Mouse (Mus musculus): ENCODE data around the gene Pcbp3.

Gene Pcbp3

GRCm38 (mm10) chr10:76815481-76815880 is 146.2 kb downstream of the Pcbp3 start:
- no peak for DNase-seq (ENCODE audit: low read depth, low spot score)
- no peaks in the 10 kb centered on the region for H3K36me3 ChIP-seq (ENCODE audit: control insufficient read depth, insufficient read depth, low read length, poor library complexity, severe bottlenecking)
- H3K27me3 ChIP-seq (ENCODE audit: control insufficient read depth, insufficient read depth, low read length, poor library complexity, severe bottlenecking): no peaks in the 10 kb centered on the region

GRCm38 (mm10) chr10:76814811-76815210 is 146.9 kb downstream of the Pcbp3 start:
- no peak for DNase-seq (ENCODE audit: low read depth, low spot score)
- Histone ChIP-seq H3K36me3 (ENCODE audit: control insufficient read depth, insufficient read depth, low read length, poor library complexity, severe bottlenecking) (no peaks in the 10 kb centered on the region), H3K27me3 (ENCODE audit: control insufficient read depth, insufficient read depth, low read length, poor library complexity, severe bottlenecking) (no peaks in the 10 kb centered on the region)

- Histone ChIP-seq H3K36me3 (ENCODE audit: control insufficient read depth, insufficient read depth, low read length, poor library complexity, severe bottlenecking) (no peaks in the 10 kb centered on the region), H3K27me3 (ENCODE audit: control insufficient read depth, insufficient read depth, low read length, poor library complexity, severe bottlenecking) (no peaks in the 10 kb centered on the region)
Observed at GRCm38 (mm10) chr10:76809916-76810660, 151.6 kb downstream of the Pcbp3 start.

DNA sequence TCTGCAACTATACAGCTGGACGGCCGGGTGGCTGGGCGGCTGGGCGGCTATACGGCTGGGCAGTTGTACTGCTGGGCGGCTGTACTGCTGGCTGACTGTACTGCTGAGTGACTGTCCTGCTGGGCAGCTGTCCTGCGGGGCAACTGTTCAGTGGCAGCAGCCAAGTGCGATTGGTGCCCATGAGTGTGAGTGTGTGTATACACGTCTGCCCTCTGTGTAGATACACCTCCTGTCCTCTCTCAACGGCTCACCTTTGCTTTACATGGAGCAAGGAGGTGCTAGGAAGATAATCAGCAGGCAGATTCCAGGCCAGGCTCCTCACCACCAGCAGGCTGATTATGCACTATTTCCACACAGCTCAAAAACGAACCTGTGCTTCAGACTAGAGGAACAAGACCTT is 152.2 kb downstream of the Pcbp3 start:
- H3K27me3 ChIP-seq (ENCODE audit: control insufficient read depth, insufficient read depth, low read length, poor library complexity, severe bottlenecking): no peaks in the 10 kb centered on the region
- DNase-seq (ENCODE audit: low read depth, low spot score): no peak
- H3K36me3 ChIP-seq (ENCODE audit: control insufficient read depth, insufficient read depth, low read length, poor library complexity, severe bottlenecking): no peaks in the 10 kb centered on the region

More at GRCm38 (mm10) chr10:76809916-76810660, 151.6 kb downstream of the Pcbp3 start:
- DNase-seq (ENCODE audit: low read depth, low spot score): no peak

GRCm38 (mm10) chr10:76808446-76809400 is 153.0 kb downstream of the Pcbp3 start:
- no peaks in the 10 kb centered on the region for H3K36me3 ChIP-seq (ENCODE audit: control insufficient read depth, insufficient read depth, low read length, poor library complexity, severe bottlenecking)
- H3K27me3 ChIP-seq (ENCODE audit: control insufficient read depth, insufficient read depth, low read length, poor library complexity, severe bottlenecking): no peaks in the 10 kb centered on the region
- DNase-seq (ENCODE audit: low read depth, low spot score): no peak

GRCm38 (mm10) chr10:76802500-76802885 is 159.2 kb downstream of the Pcbp3 start:
- H3K27me3 ChIP-seq (ENCODE audit: control insufficient read depth, insufficient read depth, low read length, poor library complexity, severe bottlenecking): no peaks in the 10 kb centered on the region
- no peaks in the 10 kb centered on the region for H3K36me3 ChIP-seq (ENCODE audit: control insufficient read depth, insufficient read depth, low read length, poor library complexity, severe bottlenecking)
- DNase-seq (ENCODE audit: low read depth, low spot score): no peak

DNA sequence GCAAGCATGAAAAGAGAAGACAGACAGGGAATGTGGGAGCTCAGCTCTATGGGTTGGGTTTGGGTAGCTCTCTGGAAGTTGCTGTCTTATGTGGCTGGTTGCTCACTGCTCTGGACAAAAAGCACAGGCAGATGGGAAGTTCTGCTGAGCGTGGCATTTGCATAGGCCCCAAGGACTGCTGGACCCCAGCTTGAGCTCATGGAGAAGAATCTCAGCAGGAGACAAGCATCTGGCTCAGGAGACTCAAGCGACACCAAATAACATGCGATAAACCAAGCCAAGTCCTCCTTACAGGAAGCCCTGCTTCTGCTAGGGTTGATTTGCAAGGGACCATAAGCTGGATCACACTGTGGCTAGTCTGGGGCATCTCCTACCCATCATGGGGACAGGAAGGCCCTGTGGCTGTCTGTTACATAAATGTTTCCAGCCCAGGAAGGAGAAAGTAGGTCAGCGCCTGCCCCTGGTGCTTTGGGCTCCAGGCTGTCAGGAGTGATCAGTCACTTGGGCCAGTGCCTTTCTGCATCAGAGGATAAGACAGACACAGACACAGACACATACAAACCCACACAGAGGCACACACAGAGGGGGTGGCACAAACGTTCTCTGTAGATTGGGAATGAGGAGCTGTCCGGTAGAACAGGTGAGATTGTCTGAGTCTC is 159.7 kb downstream of the Pcbp3 start:
- no peak for DNase-seq (ENCODE audit: low read depth, low spot score)
- Histone ChIP-seq H3K27me3 (ENCODE audit: control insufficient read depth, insufficient read depth, low read length, poor library complexity, severe bottlenecking) (no peaks in the 10 kb centered on the region), H3K36me3 (ENCODE audit: control insufficient read depth, insufficient read depth, low read length, poor library complexity, severe bottlenecking) (no peaks in the 10 kb centered on the region)

- no peak for DNase-seq (ENCODE audit: low read depth, low spot score)
Observed at GRCm38 (mm10) chr10:76801237-76801641, 160.4 kb downstream of the Pcbp3 start.

DNA sequence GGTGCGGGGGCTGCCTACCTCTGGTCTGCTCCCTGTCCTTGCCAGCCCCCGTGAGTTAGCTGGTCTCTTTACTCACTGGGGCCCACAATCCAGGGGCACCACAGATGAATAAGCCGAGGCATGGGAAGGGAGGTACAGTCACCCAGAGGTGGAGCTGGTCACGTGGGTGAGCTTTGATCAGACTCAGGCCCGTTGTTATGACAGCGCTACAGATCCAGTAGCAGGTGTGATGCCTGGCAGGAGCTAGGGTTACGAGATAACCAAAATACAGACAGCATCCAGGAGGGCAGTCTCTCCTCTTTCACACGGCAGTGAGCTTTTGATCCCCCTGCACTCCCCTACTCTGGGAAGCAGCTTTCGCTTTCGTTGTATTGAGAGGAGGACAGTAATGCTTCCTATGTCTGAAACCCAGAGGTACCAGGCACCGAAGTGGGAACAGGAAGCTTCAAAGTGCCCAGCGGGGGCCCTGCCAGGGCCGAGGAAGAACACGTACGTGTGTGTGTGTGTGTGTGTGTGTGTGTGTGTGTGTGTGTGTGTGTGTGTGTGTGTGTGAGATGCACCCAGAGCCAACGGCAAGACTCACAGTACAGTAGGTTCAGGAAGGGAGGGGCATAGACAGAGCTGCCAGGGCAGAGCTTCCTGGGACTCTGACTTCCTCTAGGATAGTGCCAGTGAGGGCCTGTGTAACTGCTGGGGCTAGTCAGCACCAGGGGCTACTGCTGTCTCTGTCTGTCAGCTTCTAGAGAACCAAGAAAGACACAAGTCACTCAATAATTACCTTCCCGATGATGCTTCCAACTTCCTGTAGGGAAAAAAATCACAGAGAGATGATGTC is 162.7 kb downstream of the Pcbp3 start:
- peak; percentile 6 for DNase-seq (ENCODE audit: low read depth, low spot score)
- H3K36me3 ChIP-seq (ENCODE audit: control insufficient read depth, insufficient read depth, low read length, poor library complexity, severe bottlenecking): no peaks in the 10 kb centered on the region
- no peaks in the 10 kb centered on the region for H3K27me3 ChIP-seq (ENCODE audit: control insufficient read depth, insufficient read depth, low read length, poor library complexity, severe bottlenecking)

More at GRCm38 (mm10) chr10:76801237-76801641, 160.4 kb downstream of the Pcbp3 start:
- H3K36me3 ChIP-seq (ENCODE audit: control insufficient read depth, insufficient read depth, low read length, poor library complexity, severe bottlenecking): no peaks in the 10 kb centered on the region
- H3K27me3 ChIP-seq (ENCODE audit: control insufficient read depth, insufficient read depth, low read length, poor library complexity, severe bottlenecking): no peaks in the 10 kb centered on the region

GRCm38 (mm10) chr10:76794102-76794501 is 167.6 kb downstream of the Pcbp3 start:
- no peaks in the 10 kb centered on the region for H3K27me3 ChIP-seq (ENCODE audit: control insufficient read depth, insufficient read depth, low read length, poor library complexity, severe bottlenecking)
- DNase-seq (ENCODE audit: low read depth, low spot score): no peak
- H3K36me3 ChIP-seq (ENCODE audit: control insufficient read depth, insufficient read depth, low read length, poor library complexity, severe bottlenecking): no peaks in the 10 kb centered on the region

- no peaks in the 10 kb centered on the region for H3K36me3 ChIP-seq (ENCODE audit: control insufficient read depth, insufficient read depth, low read length, poor library complexity, severe bottlenecking)
- peak; percentile 38 for DNase-seq (ENCODE audit: low read depth, low spot score)
- H3K27me3 ChIP-seq (ENCODE audit: control insufficient read depth, insufficient read depth, low read length, poor library complexity, severe bottlenecking): no peaks in the 10 kb centered on the region
Observed at GRCm38 (mm10) chr10:76791475-76791874, 170.2 kb downstream of the Pcbp3 start.

DNA sequence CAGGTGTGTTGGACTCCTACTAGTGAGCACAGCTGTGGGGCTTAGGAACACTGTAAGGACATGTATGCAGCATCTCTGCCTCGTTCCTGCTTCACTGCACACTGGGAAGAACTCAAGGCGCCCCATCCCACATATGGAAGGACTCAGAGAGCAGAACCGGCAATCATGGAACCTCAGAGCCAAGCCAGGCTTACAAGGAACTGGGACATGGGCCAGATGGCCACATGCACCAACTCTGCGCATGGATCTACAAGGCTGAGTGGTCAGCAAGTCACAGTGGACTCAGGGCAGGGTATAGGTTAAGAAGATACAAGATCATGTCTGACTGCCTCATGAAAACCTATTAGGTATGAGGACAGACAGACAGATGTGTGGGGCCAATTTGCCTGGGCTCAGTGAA is 171.8 kb downstream of the Pcbp3 start:
- no peak for DNase-seq (ENCODE audit: low read depth, low spot score)
- Histone ChIP-seq H3K27me3 (ENCODE audit: control insufficient read depth, insufficient read depth, low read length, poor library complexity, severe bottlenecking) (no peaks in the 10 kb centered on the region), H3K36me3 (ENCODE audit: control insufficient read depth, insufficient read depth, low read length, poor library complexity, severe bottlenecking) (no peaks in the 10 kb centered on the region)

- Histone ChIP-seq H3K27me3 (ENCODE audit: control insufficient read depth, insufficient read depth, low read length, poor library complexity, severe bottlenecking) (no peaks in the 10 kb centered on the region), H3K36me3 (ENCODE audit: control insufficient read depth, insufficient read depth, low read length, poor library complexity, severe bottlenecking) (no peaks in the 10 kb centered on the region)
- no peak for DNase-seq (ENCODE audit: low read depth, low spot score)
Observed at GRCm38 (mm10) chr10:76785312-76785711, 176.4 kb downstream of the Pcbp3 start.

DNA sequence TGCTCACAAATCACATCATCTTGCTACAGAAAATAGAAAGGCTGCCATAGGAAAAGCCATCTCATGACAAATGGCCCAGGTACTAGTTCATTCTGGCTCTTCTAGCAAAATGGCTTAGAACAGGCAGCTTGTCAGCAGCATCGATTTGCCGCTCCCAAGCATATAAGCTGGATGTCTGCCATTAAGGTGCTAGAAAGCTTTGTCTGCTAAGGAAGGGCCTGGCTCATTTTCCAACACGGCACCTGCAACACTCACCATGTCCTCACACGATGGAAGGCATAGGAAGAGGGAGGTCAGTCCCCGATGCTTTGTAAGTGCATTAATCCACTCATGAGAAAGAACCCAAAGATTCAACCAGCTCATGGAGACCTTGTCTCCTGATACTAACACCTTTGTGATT is 182.5 kb downstream of the Pcbp3 start:
- no peak for DNase-seq (ENCODE audit: low read depth, low spot score)
- Histone ChIP-seq H3K27me3 (ENCODE audit: control insufficient read depth, insufficient read depth, low read length, poor library complexity, severe bottlenecking) (no peaks in the 10 kb centered on the region), H3K36me3 (ENCODE audit: control insufficient read depth, insufficient read depth, low read length, poor library complexity, severe bottlenecking) (no peaks in the 10 kb centered on the region)
